Mouse (Mus musculus): Measurements from ENCODE around the gene Slc35f4.

- TF ChIP-seq GATA1 (IDR thresholded peaks at IDR 0.05; ENCODE audit: borderline replicate concordance, low read length) (no peak), FLI1 (IDR thresholded peaks at IDR 0.05; ENCODE audit: low read length) (no peak)
Observed at GRCm38 (mm10) chr14:49431821-49432220, 94.0 kb downstream of the Slc35f4 start.
